Mouse (Mus musculus): ENCODE data around the gene Haus3.

Gene Haus3

GRCm38 (mm10) chr5:34105681-34106080 is 63.6 kb downstream of the Haus3 start:
- peak; percentile 15 for DNase-seq (ENCODE audit: low spot score)

Measured in layer of hippocampus, adult 9-10 months (tissue).